Mouse (Mus musculus): ENCODE measurements at regions not wholly inside any gene's neighbourhood (a gene's known extent, or its start where the extent isn't known, plus 50 kb on each side); places are given as distances from the start of the nearest gene placed in this dataset.

DNA sequence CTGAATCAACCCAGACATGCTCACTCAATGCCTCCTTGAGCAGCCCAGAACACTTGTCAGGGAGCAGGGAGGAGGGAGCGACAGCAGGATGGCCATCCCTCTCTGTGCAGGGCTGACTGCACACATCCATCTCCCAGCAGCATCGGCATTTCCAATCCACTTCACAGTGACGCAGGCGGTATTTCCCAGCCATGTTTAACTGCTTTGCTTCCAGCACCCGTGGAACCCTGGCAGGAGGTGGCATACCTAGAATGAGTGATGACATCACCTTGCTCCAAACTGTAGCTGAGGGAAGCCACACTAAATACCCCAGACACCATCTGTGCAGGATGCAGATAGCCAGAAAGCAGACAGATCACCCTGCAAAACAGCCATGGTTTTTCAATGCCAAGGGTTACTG lies 241.1 kb upstream of the Kirrel3 start:
- TF ChIP-seq POLR2A (IDR thresholded peaks at IDR 0.05; ENCODE audit: borderline replicate concordance, insufficient read depth, low read length) (no peak), CTCF (IDR thresholded peaks at IDR 0.05; ENCODE audit: borderline replicate concordance, insufficient read depth, low read depth, low read length) (no peak)

Measured in cerebellum, adult 2 months (tissue).